Mouse (Mus musculus): ENCODE data around the gene Sp9. TPM values are rescaled to one million over a fixed set of nuclear protein-coding genes. Genes with fewer than 3 reads are reported as not detected.

Sp9 gene
- total RNA-seq, 2 experiments from 2014 or later, result not detected

- peak; percentile 50 for ATAC-seq (replicated peaks; ENCODE audit: low FRiP score, poor library complexity, severe bottlenecking)
Measured at GRCm38 (mm10) chr2:73302722-73303121, 31.0 kb downstream of the Sp9 start.

- ATAC-seq (replicated peaks; ENCODE audit: low FRiP score, poor library complexity, severe bottlenecking), result no peak
Measured at GRCm38 (mm10) chr2:73304506-73304905, 32.8 kb downstream of the Sp9 start.

GRCm38 (mm10) chr2:73306006-73306405 is 34.3 kb downstream of the Sp9 start:
- no peak for ATAC-seq (replicated peaks; ENCODE audit: low FRiP score, poor library complexity, severe bottlenecking)

GRCm38 (mm10) chr2:73312152-73313116 is 40.7 kb downstream of the Sp9 start, which contains the start of the genes Scrn3 and Cir1:
Gene Scrn3 (plus strand): TSS chr2:73312601.
Gene Cir1 (minus strand): TSS chr2:73312701.
- ATAC-seq (replicated peaks; ENCODE audit: low FRiP score, poor library complexity, severe bottlenecking), result peak; percentile 96

- peak; percentile 70 for ATAC-seq (replicated peaks; ENCODE audit: low FRiP score, poor library complexity, severe bottlenecking)
Measured at GRCm38 (mm10) chr2:73313117-73313501, 41.4 kb downstream of the Sp9 start.

GRCm38 (mm10) chr2:73314311-73314710 is 42.6 kb downstream of the Sp9 start:
- ATAC-seq (replicated peaks; ENCODE audit: low FRiP score, poor library complexity, severe bottlenecking), result no peak

- no peak for ATAC-seq (replicated peaks; ENCODE audit: low FRiP score, poor library complexity, severe bottlenecking)
Measured at GRCm38 (mm10) chr2:73317426-73317825, 45.7 kb downstream of the Sp9 start.

GRCm38 (mm10) chr2:73319218-73319617 is 47.5 kb downstream of the Sp9 start:
- ATAC-seq (replicated peaks; ENCODE audit: low FRiP score, poor library complexity, severe bottlenecking), result no peak

GRCm38 (mm10) chr2:73322991-73323390 is 51.3 kb downstream of the Sp9 start:
- no peak for ATAC-seq (replicated peaks; ENCODE audit: low FRiP score, poor library complexity, severe bottlenecking)

- ATAC-seq (replicated peaks; ENCODE audit: low FRiP score, poor library complexity, severe bottlenecking), result no peak
Measured at GRCm38 (mm10) chr2:73325871-73326270, 54.1 kb downstream of the Sp9 start.

Other genes starting within 250 kb of the Sp9 start
- gene Ola1, start 53.0 kb upstream of the Sp9 start, total RNA-seq (2015; ENCODE audit: low replicate concordance), result 28.9 and 46.5 TPM in 2 replicates
- gene Ola1, start 53.0 kb upstream of the Sp9 start, total RNA-seq (2017; ENCODE audit: low replicate concordance), result 25.9 and 44.2 TPM in 2 replicates
- 56.2 and 71.3 TPM in 2 replicates for gene Scrn3, start 40.7 kb downstream of the Sp9 start, total RNA-seq (2015; ENCODE audit: low replicate concordance)
- gene Scrn3, start 40.7 kb downstream of the Sp9 start, total RNA-seq (2017; ENCODE audit: low replicate concordance), result 108 and 110 TPM in 2 replicates
- gene Cir1, start 40.8 kb downstream of the Sp9 start, total RNA-seq (2015; ENCODE audit: low replicate concordance), result 19.8 and 39.4 TPM in 2 replicates
- gene Cir1, start 40.8 kb downstream of the Sp9 start, total RNA-seq (2017; ENCODE audit: low replicate concordance), result 23.0 and 46.1 TPM in 2 replicates
- gene Gpr155, start 114.6 kb downstream of the Sp9 start, total RNA-seq (2015; ENCODE audit: low replicate concordance), result 25.2 and 31.0 TPM in 2 replicates
- gene Gpr155, start 114.6 kb downstream of the Sp9 start, total RNA-seq (2017; ENCODE audit: low replicate concordance), result 27.2 and 29.7 TPM in 2 replicates

All from erythroid progenitor cell, adult 5-6 weeks (primary cell).